Mouse (Mus musculus) liver, postnatal 0 days (tissue): ENCODE data around the gene 2310022A10Rik.

Experiments used
- CTCF ChIP-seq: sonication (generic); IDR thresholded peaks from 2 replicates; pipeline ENCODE4 v1.5.1; 2016; ENCODE audit warnings: antibody characterized with exemption, low read depth
- EP300 ChIP-seq: IDR thresholded peaks from 2 replicates; pipeline ENCODE4 v1.6.1; 2016; ENCODE audit warnings: antibody characterized with exemption, low read depth, mild to moderate bottlenecking

GRCm38 (mm10) chr7:27522967-27523366 lies 30.1 kb upstream of the 2310022A10Rik start, which contains the start of gene Hipk4:
- TF ChIP-seq CTCF (no peak), EP300 (no peak)
